ENCODE assay signal across 18 mouse cellular contexts in genomic region chr2:102957811-102958210, GRCm38 (mm10).
"Had no signal": no experiment of that assay in that cellular context is flagged by ENCODE, and none has a peak within 500 bp of the region (broad histone marks: within the 10 kb centered on the region; RNA-seq: fewer than 3 reads in every experiment).

No protein-coding gene starts in this region.

- H3K4me2 ChIP-seq: limb, embryonic 13.5 days; liver, embryonic 13.5 days; midbrain, embryonic 12.5 days had no signal

- H3K9ac ChIP-seq: limb, embryonic 13.5 days; liver, embryonic 13.5 days; midbrain, embryonic 12.5 days had no signal

- H3K27me3 ChIP-seq: limb, embryonic 13.5 days; liver, embryonic 13.5 days; midbrain, embryonic 12.5 days had no signal

- H3K27ac ChIP-seq: limb, embryonic 13.5 days; liver, embryonic 13.5 days; midbrain, embryonic 12.5 days; stomach, postnatal 0 days had no signal

- DNase-seq: kidney, adult 18-20 months; kidney, adult 9 months; kidney, postnatal 14 days; kidney, postnatal 4 days; left cerebral cortex, postnatal 4 days; liver, embryonic 13.5 days; lung, adult 2 months; lung, postnatal 14 days; lung, postnatal 4 days; right cerebral cortex, adult 18-20 months; right cerebral cortex, postnatal 14 days; right cerebral cortex, postnatal 4 days; thymus, adult 2 months; thymus, postnatal 14 days had no signal

- H3K4me1 ChIP-seq: liver, embryonic 13.5 days; midbrain, embryonic 12.5 days had no signal

- ATAC-seq: midbrain, embryonic 16.5 days had no signal

- H3K9me3 ChIP-seq: limb, embryonic 13.5 days; liver, embryonic 13.5 days; midbrain, embryonic 12.5 days had no signal

- H3K36me3 ChIP-seq: limb, embryonic 13.5 days; liver, embryonic 13.5 days; midbrain, embryonic 12.5 days had no signal

- H3K4me3 ChIP-seq: limb, embryonic 13.5 days; liver, embryonic 13.5 days; midbrain, embryonic 12.5 days had no signal
